Mouse (Mus musculus) right cerebral cortex, postnatal 36 days (tissue): ENCODE data around the gene Ttbk1.

Experiments
- DNase-seq, 2 experiments: peaks; one replicate each; pipeline ENCODE4 v3.0.0; 2022; ENCODE audit warnings: low spot score in 2 of 2, mixed read lengths in 1 of 2

The Ttbk1 gene

DNA sequence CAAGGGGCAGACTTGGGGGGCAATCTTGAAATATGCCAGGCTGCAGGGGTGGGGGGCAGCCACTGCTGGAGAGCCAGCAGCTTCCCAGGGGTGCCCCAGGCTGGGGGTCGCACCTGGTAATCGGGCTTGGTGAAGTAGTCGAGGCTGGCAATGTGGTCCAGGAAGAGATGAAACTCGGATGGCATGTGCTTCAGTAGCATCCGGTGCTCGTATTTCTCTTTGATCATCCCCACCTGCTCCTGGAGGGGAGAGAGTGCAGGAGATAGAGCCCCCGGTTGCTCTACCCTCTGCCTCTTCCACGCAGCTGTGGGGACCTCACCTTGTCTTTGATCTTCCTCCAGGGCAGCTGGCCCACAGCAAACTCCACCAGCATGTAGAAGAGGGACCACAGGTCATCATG is 10.9 kb downstream of the Ttbk1 start:
- DNase-seq = no peak

GRCm38 (mm10) chr17:46467830-46468229 is 19.6 kb downstream of the Ttbk1 start:
- DNase-seq = no peak

- DNase-seq = no peak
Measured at GRCm38 (mm10) chr17:46462226-46462625, 25.2 kb downstream of the Ttbk1 start.

- no peak for DNase-seq
Measured at GRCm38 (mm10) chr17:46461347-46461746, 26.1 kb downstream of the Ttbk1 start.

- DNase-seq = no peak
Measured at GRCm38 (mm10) chr17:46460673-46461072, 26.8 kb downstream of the Ttbk1 start.

GRCm38 (mm10) chr17:46458439-46458838 is 29.0 kb downstream of the Ttbk1 start:
- DNase-seq = no peak

GRCm38 (mm10) chr17:46457791-46458190 is 29.7 kb downstream of the Ttbk1 start:
- no peak for DNase-seq

DNA sequence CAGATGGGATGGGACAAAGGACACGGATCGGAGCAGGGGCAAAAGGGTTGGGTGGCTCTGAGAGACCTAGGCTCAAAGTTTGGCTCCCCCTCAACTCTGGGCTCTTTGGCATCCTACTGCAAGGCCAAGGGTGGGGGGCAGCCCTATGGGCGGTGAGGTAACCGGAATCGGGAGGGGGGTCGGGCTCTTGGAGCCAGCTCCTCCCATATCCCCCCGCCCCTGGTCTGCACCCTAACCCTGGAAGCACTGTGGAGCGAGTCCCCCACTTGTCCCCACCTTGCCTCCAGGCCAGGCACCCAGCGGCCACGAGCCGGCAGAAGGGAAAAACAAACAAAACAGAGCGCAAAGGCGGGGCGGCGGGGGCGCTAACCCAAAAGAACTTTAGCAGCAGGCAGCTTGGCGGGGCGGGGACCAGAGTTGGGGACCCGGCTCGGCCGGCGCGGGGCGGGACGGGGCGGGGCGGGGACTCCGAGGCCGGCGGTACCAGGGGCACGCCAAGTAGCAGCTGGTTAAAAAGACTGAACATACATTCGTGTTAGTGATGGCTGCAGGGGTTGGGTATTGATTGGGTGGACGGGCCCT is 32.3 kb downstream of the Ttbk1 start:
- DNase-seq = no peak

DNA sequence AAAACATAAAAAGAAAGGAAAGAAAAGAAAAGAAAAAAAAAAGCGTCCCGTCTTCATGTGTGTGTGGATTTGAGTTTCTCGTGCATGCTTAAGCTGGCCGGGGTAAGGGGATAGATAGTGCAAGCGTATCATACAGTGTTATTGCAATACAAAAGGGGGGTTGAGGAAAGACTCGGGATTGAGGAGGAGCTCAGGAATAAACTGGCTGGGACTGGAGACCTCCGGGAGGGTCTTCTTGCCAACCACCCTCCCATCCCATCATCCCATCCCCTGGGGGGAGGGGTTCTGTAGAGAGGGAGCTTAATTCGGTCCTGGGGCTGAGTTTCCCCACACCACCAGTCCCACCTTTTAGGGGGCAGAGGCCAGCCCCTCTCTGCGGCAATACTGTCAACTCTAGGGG is 32.9 kb downstream of the Ttbk1 start:
- no peak for DNase-seq

DNA sequence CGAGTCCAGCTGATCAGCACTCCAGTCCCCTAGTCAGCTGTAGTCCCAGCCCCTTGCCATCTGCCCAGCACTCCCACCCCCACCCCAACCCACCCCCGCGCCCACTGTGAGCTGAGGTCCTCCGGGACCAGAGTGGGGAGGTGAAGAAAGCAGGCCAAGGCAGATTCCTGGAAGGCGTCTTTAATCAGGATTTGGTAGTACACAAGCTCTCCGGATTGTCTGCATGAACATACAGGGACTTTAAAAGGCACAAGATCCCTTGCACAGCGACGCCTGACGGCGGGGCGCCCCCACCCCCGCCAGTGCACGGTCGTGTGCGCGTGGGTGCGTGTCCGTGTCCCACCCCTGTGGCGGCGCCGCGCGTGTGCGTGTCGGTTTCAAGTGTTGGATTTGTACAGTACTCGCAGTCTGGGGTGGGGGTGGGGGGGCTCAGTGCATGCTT is 33.5 kb downstream of the Ttbk1 start:
- DNase-seq = no peak

DNA sequence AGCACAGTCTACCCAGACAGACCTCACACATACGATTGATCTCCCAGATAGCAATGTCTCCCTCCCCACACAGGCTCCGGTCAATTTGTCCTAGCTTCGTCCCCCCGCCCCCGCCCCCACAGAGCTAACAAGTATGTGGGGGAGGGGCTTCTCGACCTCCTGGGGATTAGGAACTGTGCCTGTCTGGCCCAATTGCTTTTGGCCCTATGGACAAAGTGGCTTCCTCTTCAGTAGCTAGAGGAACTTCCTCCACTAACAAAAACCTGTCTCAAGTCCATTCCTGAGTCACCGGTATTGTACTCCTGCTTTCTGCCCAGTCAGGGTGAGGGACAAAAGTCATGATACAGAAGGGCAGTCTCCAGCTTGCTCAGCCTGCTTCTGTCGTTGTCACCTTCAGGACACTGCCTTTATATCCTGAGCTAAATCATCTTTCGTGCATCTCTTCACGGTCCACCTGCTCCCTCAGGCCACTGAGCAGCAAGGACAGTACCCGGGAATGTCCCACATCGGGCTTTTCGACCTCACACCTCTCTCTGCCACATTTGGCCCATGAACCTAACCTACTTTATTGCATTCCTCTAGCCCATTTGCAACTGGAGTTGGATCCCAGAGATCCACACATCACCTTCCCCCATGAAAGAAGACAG is 34.0 kb downstream of the Ttbk1 start:
- no peak for DNase-seq

GRCm38 (mm10) chr17:46452683-46453082 is 34.8 kb downstream of the Ttbk1 start:
- DNase-seq = no peak

DNA sequence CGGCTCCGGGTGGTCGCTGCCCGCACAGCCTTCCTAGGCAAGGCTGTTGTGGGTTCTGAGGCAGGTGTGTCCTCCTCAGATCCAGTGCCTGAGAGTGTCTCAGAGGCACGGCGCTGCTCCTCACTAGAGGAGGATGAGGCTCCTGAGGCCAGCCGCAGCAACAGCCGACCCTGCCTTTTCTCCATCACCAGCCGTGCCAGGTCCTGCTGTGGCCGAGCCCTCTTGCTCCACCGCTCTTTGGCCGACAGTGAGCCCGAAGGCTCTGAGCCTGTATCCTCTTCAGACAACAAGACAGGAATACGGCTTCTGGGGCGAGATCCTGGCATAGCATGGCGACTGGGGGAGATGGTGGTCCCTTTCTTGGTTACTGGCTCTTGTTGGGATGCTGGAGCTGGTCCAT is 41.2 kb downstream of the Ttbk1 start:
- no peak for DNase-seq

GRCm38 (mm10) chr17:46444839-46445579 is 42.5 kb downstream of the Ttbk1 start:
- DNase-seq = no peak

GRCm38 (mm10) chr17:46439176-46439575 is 48.3 kb downstream of the Ttbk1 start:
- DNase-seq = no peak

DNA sequence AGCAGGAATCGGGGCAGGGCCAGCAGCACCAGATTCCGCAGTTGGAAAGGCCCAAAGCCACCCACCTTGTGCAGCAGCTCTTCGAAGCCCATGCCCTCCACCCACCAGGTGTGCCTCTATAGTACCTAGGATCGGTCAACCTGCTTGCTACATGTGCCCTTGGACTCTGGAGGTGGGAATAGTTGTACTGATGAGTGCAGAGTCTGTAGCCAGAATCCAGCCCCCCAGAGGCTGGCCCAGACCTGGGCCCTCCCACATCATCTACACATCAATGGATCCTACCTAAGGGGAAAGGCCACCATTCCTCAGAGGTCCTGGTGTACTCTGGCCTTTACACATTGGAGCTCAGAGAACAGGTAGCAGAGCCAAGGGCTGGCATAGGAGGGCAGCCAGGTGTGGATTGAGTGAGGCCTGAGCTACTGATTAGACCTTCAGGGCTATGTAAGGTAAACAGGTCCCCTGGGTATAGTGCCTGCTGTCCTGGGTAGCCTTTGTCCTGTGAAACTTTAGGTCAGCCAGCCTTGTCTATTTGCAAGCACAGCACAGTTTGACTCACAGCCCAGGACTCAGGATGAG is 49.1 kb downstream of the Ttbk1 start, which contains the start of gene Slc22a7:
TSS of gene Slc22a7 (minus strand) at position 160 of the 576 bp plus-strand sequence.
- no peak for DNase-seq

DNA sequence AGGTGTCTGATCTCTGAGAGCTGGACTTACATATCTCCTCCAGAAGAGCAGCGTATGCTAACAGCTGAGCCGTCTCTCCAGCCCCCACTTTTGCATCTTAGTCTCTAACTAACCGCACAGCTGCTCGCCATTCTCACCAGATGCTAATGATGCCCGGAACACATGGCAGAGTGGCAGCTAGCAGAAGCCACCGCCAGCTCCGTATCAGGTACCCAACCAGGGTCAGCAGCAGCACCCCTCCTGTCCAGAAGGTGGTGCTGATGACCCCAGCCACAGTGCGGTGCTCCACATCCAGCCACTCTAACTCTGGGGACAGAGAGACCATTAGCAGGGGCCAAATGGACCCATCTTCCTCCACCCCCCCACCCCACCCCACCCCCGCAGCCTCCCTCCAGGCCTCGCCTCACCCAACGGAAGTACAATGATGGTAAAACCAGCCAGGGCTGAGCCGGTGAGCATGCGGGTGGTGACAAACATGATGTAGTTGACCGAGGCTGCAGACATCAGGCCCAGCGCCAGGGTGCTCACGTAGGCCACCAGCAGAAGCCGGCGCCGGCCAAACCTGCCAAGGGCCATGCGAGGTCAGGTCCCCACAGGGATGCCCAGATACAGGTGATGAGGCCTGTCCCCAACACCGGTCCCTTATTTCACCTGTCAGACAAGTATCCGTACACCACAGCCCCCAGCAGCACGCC is 50.7 kb downstream of the Ttbk1 start:
- DNase-seq = no peak

DNA sequence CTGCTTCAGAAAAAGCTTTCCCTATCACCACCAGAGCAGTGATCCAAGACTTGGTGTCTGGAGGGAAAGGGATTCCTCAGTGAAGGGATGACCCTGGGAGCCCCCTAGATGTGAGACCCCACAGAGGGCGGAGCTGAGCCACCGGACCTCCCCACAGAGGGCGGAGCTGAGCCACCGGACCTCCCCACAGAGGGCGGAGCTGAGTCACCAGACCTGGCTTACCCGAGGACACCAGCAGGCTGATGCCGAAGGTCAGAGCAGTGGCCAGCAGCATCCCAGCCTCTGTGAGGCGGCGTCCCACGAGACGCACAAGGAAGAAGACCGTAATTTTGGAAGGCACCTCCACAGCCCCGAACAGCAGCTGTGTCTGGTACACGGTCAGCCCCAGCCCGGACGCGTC is 53.8 kb downstream of the Ttbk1 start:
- DNase-seq = no peak

DNA sequence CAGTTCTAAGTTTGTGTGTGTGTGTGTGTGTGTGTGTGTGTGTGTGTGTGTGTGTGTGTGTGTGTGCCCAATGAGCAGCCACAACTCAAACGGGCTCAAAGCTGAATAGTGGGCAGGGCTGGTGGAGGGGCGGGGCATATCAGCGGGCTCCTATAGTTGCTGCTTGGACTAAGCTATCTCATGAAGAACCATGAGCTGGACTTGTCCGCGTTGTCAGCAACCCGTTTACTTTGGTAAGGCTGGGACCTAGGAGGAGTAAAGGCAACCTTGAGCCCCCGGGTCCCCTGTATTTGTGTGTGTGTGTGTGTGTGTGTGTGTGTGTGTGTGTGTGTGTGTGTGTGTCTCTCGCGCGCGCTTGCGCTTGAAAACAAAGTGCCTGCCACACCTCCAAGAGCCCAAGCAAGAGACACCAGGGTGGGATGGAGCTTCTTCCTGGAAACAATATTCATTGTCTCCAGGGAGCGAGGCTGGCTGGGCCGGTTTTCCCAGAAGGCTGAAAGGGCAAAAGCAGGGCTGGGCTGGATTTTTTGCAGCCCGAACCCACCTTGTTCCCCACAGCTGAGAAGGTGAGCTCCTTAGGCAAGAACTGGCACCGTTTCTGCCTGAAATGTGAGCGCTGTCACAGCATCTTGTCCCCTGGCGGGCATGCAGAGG is 58.6 kb downstream of the Ttbk1 start, which contains the start of gene Crip3:
TSS of gene Crip3 (plus strand) at position 166 of the 654 bp plus-strand sequence.
- DNase-seq = no peak

GRCm38 (mm10) chr17:46426496-46426895 is 61.0 kb downstream of the Ttbk1 start:
- no peak for DNase-seq

- DNase-seq = no peak
Measured at GRCm38 (mm10) chr17:46419717-46420116, 67.8 kb downstream of the Ttbk1 start.
